Comparison of ENCODE assay signal across 24 mouse cellular contexts in genomic region chr1:164447521-164447920, GRCm38 (mm10). TPM values are rescaled to one million over a fixed set of nuclear protein-coding genes. Genes with fewer than 3 reads are reported as not detected.
DNase-seq lines count a peak whose midpoint lies in the region; ATAC-seq and TF ChIP-seq lines count a peak whose summit lies in the region.
"Had no signal": no experiment of that assay in that cellular context is flagged by ENCODE, and none has a peak within 500 bp of the region (broad histone marks: within the 10 kb centered on the region; RNA-seq: fewer than 3 reads in every experiment).

No protein-coding gene starts in this region.

- intact Hi-C loops in gastrocnemius, adult 2 months (cut with DNase I): no loop called here

- ATAC-seq in kidney, embryonic 16.5 days (ENCODE audit: low FRiP score, low TSS enrichment): no peak
- ATAC-seq in kidney, postnatal 0 days (replicated peaks; ENCODE audit: low FRiP score, low read depth): no peak
- ATAC-seq in midbrain, embryonic 11.5 days (ENCODE audit: low FRiP score): no peak
- ATAC-seq: activated CD4-positive, CD25-positive, alpha-beta regulatory T cell, adult 4 months; CD4-positive, CD25-positive, alpha-beta regulatory T cell, adult 4 months; forebrain, embryonic 13.5 days; Patski had no signal

- DNase-seq in gastrocnemius, adult 2 months: no peak
- no peak for DNase-seq in gastrocnemius, postnatal 4 days (ENCODE audit: low spot score in 2 of 2)
- DNase-seq in kidney, adult 2 months: no peak
- no peak for DNase-seq in kidney, postnatal 0 days (ENCODE audit: low spot score)
- no peak for DNase-seq in kidney, adult 18-20 months
- DNase-seq in midbrain, embryonic 11.5 days (ENCODE audit: low spot score, missing footprints): peak; percentile 60
- DNase-seq in midbrain, embryonic 10.5 days (ENCODE audit: low spot score): no peak
- DNase-seq: adrenal gland, adult 8-10 months; adrenal gland, postnatal 14 days; adrenal gland, postnatal 36 days; B cell, adult 2 months; cerebellum, adult 11-12 months; cerebellum, adult 2 months; cerebellum, adult 9-10 months; cerebellum, postnatal 10 days; cerebellum, postnatal 25 days had no signal

- no peak for TF ChIP-seq CTCF in gastrocnemius, adult 2 months (IDR thresholded peaks at IDR 0.05)
- TF ChIP-seq CTCF in kidney, adult 2 months (conservative IDR thresholded peaks at IDR 0.05; ENCODE audit: insufficient read depth, insufficient read length, low read depth, low read length): no peak
- no peak for TF ChIP-seq CTCF in kidney, postnatal 0 days (IDR thresholded peaks at IDR 0.05; ENCODE audit: low read depth)

- no peak for TF ChIP-seq POLR2A in kidney, adult 2 months (IDR thresholded peaks at IDR 0.05; ENCODE audit: low read depth, low read length)

- H3K36me3 ChIP-seq in kidney, adult 2 months (ENCODE audit: control insufficient read depth, insufficient read depth, low read length): peaks cover 29% of the 10 kb centered on the region
- H3K36me3 ChIP-seq in kidney, embryonic 16.5 days (ENCODE audit: insufficient read depth, low read length): peaks cover 12% of the 10 kb centered on the region; the same call in 1 of the 2 replicates
- peaks cover 4% of the 10 kb centered on the region; the same call in 1 of the 2 replicates for H3K36me3 ChIP-seq in kidney, postnatal 0 days (ENCODE audit: insufficient read depth, low read length)
- no peaks in the 10 kb centered on the region for H3K36me3 ChIP-seq in midbrain, embryonic 11.5 days (ENCODE audit: control insufficient read depth, insufficient read depth, low read length)
- H3K36me3 ChIP-seq in midbrain, embryonic 10.5 days: peaks cover 58% of the 10 kb centered on the region
- H3K36me3 ChIP-seq: embryonic facial prominence, embryonic 10.5 days; embryonic facial prominence, embryonic 12.5 days; G1E had no signal

- no peak overlapping the region for H3K9ac ChIP-seq in kidney, embryonic 16.5 days (replicated peaks; ENCODE audit: low read length)
- H3K9ac ChIP-seq in kidney, postnatal 0 days (ENCODE audit: low read depth, low read length): no peak overlapping the region
- no peak overlapping the region for H3K9ac ChIP-seq in midbrain, embryonic 11.5 days (ENCODE audit: low read length)
- H3K9ac ChIP-seq: embryonic facial prominence, embryonic 12.5 days; forebrain, embryonic 13.5 days had no signal

- 70% methylated on average over 6 of the region's 6 CpGs for WGBS in kidney, adult 2 months
- 89% methylated on average over 6 of the region's 6 CpGs for WGBS in kidney, embryonic 16.5 days
- 87% methylated on average over 6 of the region's 6 CpGs for WGBS in kidney, postnatal 0 days
- 92% methylated on average over 6 of the region's 6 CpGs for WGBS in midbrain, embryonic 11.5 days
- 90% methylated on average over 6 of the region's 6 CpGs for WGBS in midbrain, embryonic 10.5 days

- H3K4me2 ChIP-seq in kidney, embryonic 16.5 days (replicated peaks; ENCODE audit: low read depth, low read length): no peak overlapping the region
- H3K4me2 ChIP-seq in kidney, postnatal 0 days (ENCODE audit: low read length): no peak overlapping the region
- no peak overlapping the region for H3K4me2 ChIP-seq in midbrain, embryonic 11.5 days
- H3K4me2 ChIP-seq: embryonic facial prominence, embryonic 12.5 days; forebrain, embryonic 13.5 days had no signal

- no peak overlapping the region for H3K4me3 ChIP-seq in gastrocnemius, adult 2 months
- no peak overlapping the region for H3K4me3 ChIP-seq in kidney, adult 2 months (ENCODE audit: insufficient read depth, low read depth, low read length)
- H3K4me3 ChIP-seq in kidney, embryonic 16.5 days (ENCODE audit: low read length): no peak overlapping the region
- H3K4me3 ChIP-seq in kidney, postnatal 0 days (replicated peaks; ENCODE audit: low read depth, low read length): no peak overlapping the region
- no peak overlapping the region for H3K4me3 ChIP-seq in midbrain, embryonic 11.5 days (ENCODE audit: low read depth, low read length)
- no peak overlapping the region for H3K4me3 ChIP-seq in midbrain, embryonic 10.5 days
- H3K4me3 ChIP-seq: embryonic facial prominence, embryonic 10.5 days; embryonic facial prominence, embryonic 12.5 days; forebrain, embryonic 13.5 days had no signal

- H3K27me3 ChIP-seq in kidney, adult 2 months (replicated peaks; ENCODE audit: control insufficient read depth, insufficient read depth, low read length): no peaks in the 10 kb centered on the region
- H3K27me3 ChIP-seq in kidney, embryonic 16.5 days (ENCODE audit: insufficient read depth, low read length): no peaks in the 10 kb centered on the region
- H3K27me3 ChIP-seq in kidney, postnatal 0 days (ENCODE audit: insufficient read depth, low read length): no peaks in the 10 kb centered on the region
- H3K27me3 ChIP-seq in midbrain, embryonic 11.5 days (ENCODE audit: control insufficient read depth, insufficient read depth, low read length): no peaks in the 10 kb centered on the region
- H3K27me3 ChIP-seq in midbrain, embryonic 10.5 days (ENCODE audit: low read depth, poor library complexity, severe bottlenecking): no peaks in the 10 kb centered on the region
- H3K27me3 ChIP-seq: embryonic facial prominence, embryonic 12.5 days; forebrain, embryonic 13.5 days; Patski had no signal

- peaks cover 31% of the 10 kb centered on the region; the same call in 1 of the 2 replicates for H3K4me1 ChIP-seq in kidney, adult 2 months (ENCODE audit: control insufficient read depth, insufficient read depth, low read length)
- H3K4me1 ChIP-seq in kidney, embryonic 16.5 days (ENCODE audit: insufficient read depth, low read length): no peaks in the 10 kb centered on the region
- no peaks in the 10 kb centered on the region for H3K4me1 ChIP-seq in kidney, postnatal 0 days (replicated peaks; ENCODE audit: insufficient read depth, low read length)
- H3K4me1 ChIP-seq in midbrain, embryonic 11.5 days (ENCODE audit: control insufficient read depth, insufficient read depth, low read length): no peaks in the 10 kb centered on the region
- no peaks in the 10 kb centered on the region for H3K4me1 ChIP-seq in midbrain, embryonic 10.5 days
- H3K4me1 ChIP-seq: embryonic facial prominence, embryonic 12.5 days; forebrain, embryonic 13.5 days had no signal

- peak overlapping the region; percentile 56 for H3K27ac ChIP-seq in gastrocnemius, adult 2 months
- H3K27ac ChIP-seq in kidney, adult 2 months (ENCODE audit: insufficient read depth, low read depth, low read length): 0 out of 2 replicates have a peak overlapping the region, but pooled peaks have one; percentile 6
- no peak overlapping the region for H3K27ac ChIP-seq in kidney, embryonic 16.5 days (ENCODE audit: low read length)
- 0 out of 2 replicates have a peak overlapping the region, but pooled peaks have one; percentile 4 for H3K27ac ChIP-seq in kidney, postnatal 0 days
- no peak overlapping the region for H3K27ac ChIP-seq in midbrain, embryonic 11.5 days (ENCODE audit: low read depth, low read length)
- no peak overlapping the region for H3K27ac ChIP-seq in midbrain, embryonic 10.5 days (replicated peaks)
- H3K27ac ChIP-seq: embryonic facial prominence, embryonic 10.5 days; embryonic facial prominence, embryonic 12.5 days; forebrain, embryonic 13.5 days had no signal

- no peaks in the 10 kb centered on the region; the same call in 1 of the 2 replicates for H3K9me3 ChIP-seq in kidney, embryonic 16.5 days (ENCODE audit: low read length)
- H3K9me3 ChIP-seq in kidney, postnatal 0 days (replicated peaks; ENCODE audit: low read length): no peaks in the 10 kb centered on the region
- no peaks in the 10 kb centered on the region for H3K9me3 ChIP-seq in midbrain, embryonic 11.5 days (ENCODE audit: control insufficient read depth, low read length)
- no peaks in the 10 kb centered on the region for H3K9me3 ChIP-seq in midbrain, embryonic 10.5 days (replicated peaks)
- H3K9me3 ChIP-seq: embryonic facial prominence, embryonic 10.5 days; embryonic facial prominence, embryonic 12.5 days; forebrain, embryonic 13.5 days; G1E had no signal

RNA-seq across cellular contexts. Expression of gene Atp1b1, which starts 10.6 kb away (rescaled TPM):
- total RNA-seq in gastrocnemius, adult 2 months (2021): 100 to 1,000 TPM; 115 to 262 TPM
- 10 to 100 TPM; 61.7 to 77.4 TPM for total RNA-seq in gastrocnemius, postnatal 4 days (2021)
- polyA plus RNA-seq in kidney, adult 2 months (2012; rRNA removed): 945 and 1,094 TPM in 2 replicates
- 232 and 240 TPM in 2 replicates for polyA plus RNA-seq in kidney, embryonic 16.5 days (2015; fragmentation: Nextera tagmentation; extraction: Ambion mirVana)
- polyA plus RNA-seq in kidney, postnatal 0 days (2015; fragmentation: Nextera tagmentation; extraction: Ambion mirVana): 720 and 731 TPM in 2 replicates
- 35.5 and 36.7 TPM in 2 replicates for polyA plus RNA-seq in midbrain, embryonic 11.5 days (2014; fragmentation: Nextera tagmentation; extraction: Ambion mirVana)
- polyA plus RNA-seq in midbrain, embryonic 10.5 days (2016; fragmentation: Nextera tagmentation; extraction: Ambion mirVana): 18.7 and 26.8 TPM in 2 replicates
- polyA plus RNA-seq: G1E had no signal

Comparison
In these comparisons a context has a peak if more than half of its experiments do, and no peak if none do; other contexts are left out.
1. H3K27ac ChIP-seq: peak in gastrocnemius, adult 2 months (single experiment), kidney, adult 2 months (single experiment) and kidney, postnatal 0 days (single experiment); none in kidney, embryonic 16.5 days (single experiment), midbrain, embryonic 11.5 days (single experiment) and midbrain, embryonic 10.5 days (single experiment).